Mouse (Mus musculus) olfactory bulb, adult 2 months (tissue): ENCODE results near the gene Slc35f6.

Source experiments
- CTCF ChIP-seq: fragments of 200-500 bp; IDR thresholded peaks from 2 replicates; pipeline ENCODE4 v1.5.1; 2012; ENCODE audit warnings: low read depth, mild to moderate bottlenecking, low read length, moderate library complexity; ENCODE audit not compliant: insufficient read depth
- POLR2A ChIP-seq: fragments of 200-500 bp; IDR thresholded peaks from 2 replicates; pipeline ENCODE4 v1.6.1; 2012; ENCODE audit warnings: mild to moderate bottlenecking, low read depth, low read length, moderate library complexity; ENCODE audit not compliant: insufficient read depth

- TF ChIP-seq CTCF (no peak), POLR2A (no peak)
Measured at GRCm38 (mm10) chr5:30622177-30622840, 25.4 kb upstream of the Slc35f6 start.
